Mouse (Mus musculus): Measurements from ENCODE around the gene Ldhc. TPM values are rescaled to one million over a fixed set of nuclear protein-coding genes. Genes with fewer than 3 reads are reported as not detected.

The Ldhc gene
- polyA plus RNA-seq, 1 experiment from 2014 or later = not detected

DNA sequence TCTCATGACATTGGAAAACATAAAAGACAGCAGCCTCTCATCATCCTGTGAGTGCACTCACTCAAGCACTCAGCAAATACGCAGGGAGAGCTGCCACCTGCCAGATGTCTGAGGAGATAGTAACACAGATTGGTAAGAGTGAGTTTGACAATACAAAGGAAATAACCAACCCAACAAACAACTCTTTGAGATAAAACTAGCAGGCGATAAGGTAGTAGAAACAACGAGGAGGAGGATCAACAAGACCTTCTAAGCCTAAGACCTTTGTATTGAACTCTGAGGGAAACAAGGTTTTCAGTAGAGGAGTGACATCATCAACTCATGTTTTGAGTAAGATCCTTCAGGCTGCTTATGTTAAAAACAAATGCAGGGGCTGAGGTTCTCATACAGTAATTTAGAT lies 38.3 kb downstream of the Ldhc start:
- peak; percentile 34 for DNase-seq (ENCODE audit: low spot score)

DNA sequence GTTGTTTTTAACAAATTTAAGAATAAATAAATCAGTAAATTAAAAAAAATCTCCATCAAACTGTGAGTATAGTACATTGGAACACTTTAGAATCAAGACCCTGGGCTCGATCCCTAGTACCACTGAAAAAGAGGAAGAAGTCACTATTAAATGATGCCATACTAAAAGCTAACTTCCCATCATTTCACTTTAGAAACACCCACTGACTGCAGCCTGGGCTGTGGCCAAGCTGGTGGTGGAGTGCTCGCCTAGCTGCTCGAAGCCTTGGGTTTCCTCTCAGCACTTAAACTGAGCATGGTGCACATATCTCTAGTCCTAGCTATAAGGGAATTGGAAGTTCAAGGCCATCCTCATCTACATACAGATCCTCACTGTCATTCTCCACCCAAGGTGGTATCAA lies 50.2 kb downstream of the Ldhc start:
- no peak for DNase-seq (ENCODE audit: low spot score)

DNA sequence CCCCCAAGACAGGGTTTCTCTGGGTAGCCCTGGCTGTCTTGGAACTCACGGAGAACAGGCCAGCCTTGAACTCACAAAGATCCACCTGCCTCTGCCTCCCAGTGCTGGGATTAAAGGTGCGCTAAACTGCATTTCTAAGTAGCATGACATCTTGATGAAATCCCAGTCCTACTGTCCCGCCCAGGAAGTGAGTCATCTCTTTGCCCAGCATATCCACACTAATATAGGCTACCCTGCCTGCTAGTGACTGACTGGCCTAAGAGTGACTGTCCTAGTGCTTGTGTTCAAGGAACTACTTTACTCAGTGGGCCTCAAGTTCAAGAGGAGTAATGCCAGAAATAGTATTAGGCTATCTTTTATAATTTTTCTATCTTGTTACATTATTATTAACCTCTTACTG lies 55.4 kb downstream of the Ldhc start:
- no peak for DNase-seq (ENCODE audit: low spot score)

DNA sequence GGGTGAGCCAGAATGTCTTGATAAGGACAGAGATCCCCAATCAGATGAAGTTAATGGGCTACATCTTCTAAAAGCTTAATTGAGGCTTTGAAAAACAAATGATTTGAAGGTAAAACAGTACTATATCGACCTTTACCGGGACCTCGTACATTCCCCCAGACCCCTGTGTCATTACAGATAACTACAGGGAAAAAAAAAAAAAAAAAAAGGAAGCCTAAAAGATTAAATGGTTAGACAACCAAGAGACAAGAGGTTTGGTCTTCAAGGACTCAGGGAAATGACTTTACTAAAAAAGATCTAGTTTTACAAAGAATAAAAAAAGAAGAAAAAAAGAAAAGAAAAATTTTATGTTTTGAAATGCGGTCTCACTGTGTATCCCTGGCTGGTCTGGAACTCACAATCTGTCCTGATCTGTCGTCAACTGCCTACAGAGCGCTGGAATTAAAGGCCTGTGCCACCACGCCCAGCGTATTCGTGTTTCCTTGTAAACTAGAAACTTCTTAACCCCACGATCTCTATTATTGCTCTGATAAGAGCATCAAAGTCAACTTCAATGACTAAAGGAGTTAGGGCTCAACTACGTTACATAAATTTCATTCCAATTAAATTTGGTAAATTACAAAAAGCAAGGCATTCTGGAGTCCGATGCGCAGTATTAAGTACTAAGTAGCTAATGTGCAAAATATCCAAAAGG lies 57.8 kb downstream of the Ldhc start:
- no peak for DNase-seq (ENCODE audit: low spot score)

DNA sequence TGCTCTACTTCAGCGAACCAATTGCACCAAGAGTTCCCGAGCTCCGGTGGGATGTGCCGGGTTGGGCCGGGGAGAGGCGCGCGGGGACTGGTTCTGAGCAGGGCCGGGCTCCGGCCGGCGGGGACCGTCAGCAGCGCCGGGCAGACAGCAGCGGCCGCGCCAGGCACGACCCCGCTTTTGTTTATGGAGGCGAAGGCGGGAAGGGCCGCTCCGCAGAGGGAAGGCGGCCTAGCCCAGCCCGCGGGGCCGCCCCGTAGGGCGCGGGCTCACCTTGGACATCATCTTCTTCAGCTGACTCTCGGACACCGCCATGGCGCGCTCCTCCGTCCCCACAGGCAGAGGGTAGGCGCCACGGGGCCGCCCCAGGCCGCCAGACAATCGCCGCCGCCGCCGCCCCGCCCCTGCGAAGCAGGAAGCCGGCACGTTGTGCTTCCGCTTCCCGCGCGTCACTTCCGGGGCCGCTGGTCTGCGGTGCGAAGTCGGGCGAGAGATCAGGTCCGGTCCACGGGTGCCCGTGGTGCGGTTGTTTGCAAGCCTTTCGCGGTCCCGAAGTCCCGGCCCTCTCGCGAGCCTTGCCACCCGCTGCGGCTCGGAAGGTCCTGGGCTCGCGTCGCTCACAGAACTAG lies 58.7 kb downstream of the Ldhc start, which contains the start of gene Tsg101:
Tsg101 (minus strand) TSS at position 419 of the 626 bp plus-strand sequence.
- DNase-seq (ENCODE audit: low spot score) = peak; percentile 90

DNA sequence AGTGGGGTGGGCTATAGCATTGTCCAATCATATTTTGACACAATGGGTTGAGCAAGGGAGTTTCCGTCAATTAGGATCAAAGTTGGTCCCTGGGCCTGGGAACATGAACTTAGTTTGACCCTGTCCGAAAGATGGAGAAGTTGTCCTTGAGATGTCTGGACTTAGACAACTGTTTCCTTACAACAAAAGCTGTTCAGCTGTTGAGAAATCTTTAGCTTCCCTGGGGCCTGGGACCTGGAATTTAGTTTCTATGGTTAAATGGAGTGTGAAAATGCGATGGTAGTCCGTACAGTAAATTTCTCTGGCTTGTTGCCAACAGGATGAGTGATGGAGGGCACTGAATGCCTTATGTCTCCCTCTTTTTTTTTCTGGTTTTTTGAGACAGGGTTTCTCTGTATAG lies 61.1 kb downstream of the Ldhc start:
- no peak for DNase-seq (ENCODE audit: low spot score)

Other genes starting within 250 kb of the Ldhc start
- gene Sergef, start 221.4 kb upstream of the Ldhc start, polyA plus RNA-seq (2015; fragmentation: Nextera tagmentation; extraction: Ambion mirVana) = 11.0 and 11.1 TPM in 2 replicates
- gene Tph1, start 188.7 kb upstream of the Ldhc start, polyA plus RNA-seq (2015; fragmentation: Nextera tagmentation; extraction: Ambion mirVana) = 3.5 and 4.2 TPM in 2 replicates
- 27.1 and 30.4 TPM in 2 replicates for gene Saal1, start 150.5 kb upstream of the Ldhc start, polyA plus RNA-seq (2015; fragmentation: Nextera tagmentation; extraction: Ambion mirVana)
- 15.1 and 17.9 TPM in 2 replicates for gene Saa3, start 145.5 kb upstream of the Ldhc start, polyA plus RNA-seq (2015; fragmentation: Nextera tagmentation; extraction: Ambion mirVana)
- 0.08 and 0.18 TPM in 2 replicates for gene Saa4, start 128.6 kb upstream of the Ldhc start, polyA plus RNA-seq (2015; fragmentation: Nextera tagmentation; extraction: Ambion mirVana)
- gene Saa1, start 118.2 kb upstream of the Ldhc start, polyA plus RNA-seq (2015; fragmentation: Nextera tagmentation; extraction: Ambion mirVana) = 6.2 and 6.3 TPM in 2 replicates
- 2.7 and 2.8 TPM in 2 replicates for gene Saa2, start 109.4 kb upstream of the Ldhc start, polyA plus RNA-seq (2015; fragmentation: Nextera tagmentation; extraction: Ambion mirVana)
- gene Hps5, start 65.1 kb upstream of the Ldhc start, polyA plus RNA-seq (2015; fragmentation: Nextera tagmentation; extraction: Ambion mirVana) = 15.1 and 16.8 TPM in 2 replicates
- gene Gtf2h1, start 65.1 kb upstream of the Ldhc start, polyA plus RNA-seq (2015; fragmentation: Nextera tagmentation; extraction: Ambion mirVana) = 54.3 and 56.6 TPM in 2 replicates
- gene Ldha, start 19.7 kb upstream of the Ldhc start, polyA plus RNA-seq (2015; fragmentation: Nextera tagmentation; extraction: Ambion mirVana) = 1,216 and 1,339 TPM in 2 replicates
- 145 and 152 TPM in 2 replicates for gene Tsg101, start 58.8 kb downstream of the Ldhc start, polyA plus RNA-seq (2015; fragmentation: Nextera tagmentation; extraction: Ambion mirVana)
- gene Uevld, start 97.3 kb downstream of the Ldhc start, polyA plus RNA-seq (2015; fragmentation: Nextera tagmentation; extraction: Ambion mirVana) = 6.1 and 6.4 TPM in 2 replicates
- gene Gm9999, start 122.4 kb downstream of the Ldhc start, polyA plus RNA-seq (2015; fragmentation: Nextera tagmentation; extraction: Ambion mirVana) = not detected in 2 replicates
- gene Spty2d1, start 147.2 kb downstream of the Ldhc start, polyA plus RNA-seq (2015; fragmentation: Nextera tagmentation; extraction: Ambion mirVana) = 14.7 and 15.1 TPM in 2 replicates
- gene Tmem86a, start 189.4 kb downstream of the Ldhc start, polyA plus RNA-seq (2015; fragmentation: Nextera tagmentation; extraction: Ambion mirVana) = 20.5 and 21.3 TPM in 2 replicates